Mouse (Mus musculus) B cell, adult 67 days (primary cell): ENCODE results near the gene Gtsf2. TPM values are rescaled to one million over a fixed set of nuclear protein-coding genes. Genes with fewer than 3 reads are reported as not detected.

ENCODE experiments used
- total RNA-seq, 2 experiments: library from RNA; stranded (reverse); gene quantifications; 4 replicates each; pipeline ENCODE4 v1.2.4; 2023

Gtsf2 gene
- total RNA-seq, result not detected

DNA sequence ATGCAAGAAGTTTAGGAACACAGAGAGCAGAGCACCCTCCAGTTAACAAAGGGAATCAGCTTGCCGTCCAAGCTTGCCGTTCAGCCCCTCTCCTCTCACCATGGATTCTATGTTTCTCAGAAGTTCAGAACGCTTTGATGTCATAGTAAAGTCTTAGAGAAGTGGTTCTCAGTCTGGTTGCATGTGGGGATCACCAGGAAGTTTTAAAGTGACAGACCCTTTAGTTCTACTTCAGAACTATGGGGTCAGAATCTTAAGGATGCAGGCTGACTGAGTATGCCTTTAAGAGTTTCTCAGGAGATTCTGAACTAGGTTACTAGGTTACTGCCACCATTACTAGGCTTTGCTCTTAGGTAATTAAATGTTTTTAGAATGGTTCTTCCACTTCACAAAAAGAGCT is at the start of gene Gtsf2:
Gtsf2 (minus strand) TSS at position 101 of the 400 bp plus-strand sequence.

DNA sequence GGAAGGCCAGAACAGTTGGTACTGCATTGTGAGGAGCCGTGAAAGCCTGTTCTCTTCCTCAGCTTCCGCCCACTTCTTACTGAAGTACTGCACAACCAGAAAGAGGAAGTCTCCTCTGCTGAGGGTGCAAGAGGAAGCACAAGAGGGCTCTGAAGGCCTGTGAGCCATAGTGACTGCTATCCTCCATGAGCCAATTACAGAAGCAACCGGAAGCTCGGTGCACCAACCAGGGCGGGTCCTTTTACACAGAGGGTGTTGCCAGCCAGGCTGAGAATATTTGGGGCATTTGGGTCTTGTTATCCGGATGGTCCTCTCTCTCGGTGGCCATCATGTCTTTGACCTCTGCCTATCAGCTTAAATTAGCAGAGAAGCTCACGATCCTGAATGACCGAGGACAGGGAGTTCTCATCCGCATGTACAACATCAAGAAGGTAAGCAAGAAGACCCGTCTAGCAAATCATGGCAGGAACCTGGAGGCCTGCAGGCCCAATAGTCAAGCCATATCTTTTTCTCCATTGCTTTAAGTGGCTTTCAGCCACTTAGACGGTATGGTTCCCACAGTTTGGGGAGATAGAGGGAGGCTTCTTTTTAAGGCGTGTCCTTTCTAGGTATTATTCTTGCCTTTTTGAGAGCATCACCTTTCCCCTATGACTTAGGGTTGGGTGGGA is 5.4 kb upstream of the Gtsf2 start, which contains the start of gene Nckap1l:
Nckap1l (plus strand) TSS at position 244 of the 668 bp plus-strand sequence.

GRCm38 (mm10) chr15:103430241-103430640 is 18.0 kb downstream of the Gtsf2 start, which contains the start of gene Gtsf1:
Gtsf1 (minus strand) TSS chr15:103430470.

Other genes with a start within 250 kb of the Gtsf2 start
- gene Cbx5, start 208.7 kb downstream of the Gtsf2 start, total RNA-seq, result 10 to 100 TPM; 32.2 to 35.5 TPM
- 100 to 1,000 TPM; 534 to 582 TPM for gene Hnrnpa1, start 208.0 kb downstream of the Gtsf2 start, total RNA-seq
- gene Nfe2, start 190.1 kb downstream of the Gtsf2 start, total RNA-seq, result under 1 TPM in 1 of 2 experiments, not detected in 1; 0.36 TPM
- gene Copz1, start 175.8 kb downstream of the Gtsf2 start, total RNA-seq, result 10 to 100 TPM; 83.7 to 88.2 TPM
- gene Gpr84, start 137.9 kb downstream of the Gtsf2 start, total RNA-seq, result under 1 TPM in 1 of 2 experiments, not detected in 1; 0.32 TPM
- 10 to 100 TPM; 22.7 to 23.8 TPM for gene Zfp385a, start 108.4 kb downstream of the Gtsf2 start, total RNA-seq
- under 1 TPM in 1 of 2 experiments, not detected in 1; 0.32 TPM for gene Itga5, start 81.7 kb downstream of the Gtsf2 start, total RNA-seq
- not detected for gene Gtsf1, start 18.0 kb downstream of the Gtsf2 start, total RNA-seq
- 100 to 1,000 TPM; 274 to 276 TPM for gene Nckap1l, start 5.3 kb upstream of the Gtsf2 start, total RNA-seq
- gene Pde1b, start 54.6 kb upstream of the Gtsf2 start, total RNA-seq, result 10 to 100 TPM; 48.0 to 48.6 TPM
- gene Ppp1r1a, start 89.5 kb upstream of the Gtsf2 start, total RNA-seq, result not detected
- not detected for gene Glycam1, start 116.6 kb upstream of the Gtsf2 start, total RNA-seq